Mouse (Mus musculus) kidney, postnatal 4 days (tissue): ENCODE measurements around the gene Cxcl16.
A peak's percentile ranks its signal among the peaks of the same experiment; 100 is the strongest.
"Not testable (repeated sequence)": the region's sequence is repeated elsewhere in the genome, so short reads cannot be mapped to it uniquely, and the experiment has no call there.

Experiments
- DNase-seq, 2 experiments: peaks; one replicate each; pipeline ENCODE4 v3.0.0; 2021; ENCODE audit warnings: mixed read lengths in 2 of 2

Gene Cxcl16

GRCm38 (mm10) chr11:70451797-70452498, 7.8 kb downstream of the Cxcl16 start, which contains the start of gene Med11:
Med11 (plus strand) TSS chr11:70451919.
- DNase-seq: peak; percentile 97 to 99

DNA sequence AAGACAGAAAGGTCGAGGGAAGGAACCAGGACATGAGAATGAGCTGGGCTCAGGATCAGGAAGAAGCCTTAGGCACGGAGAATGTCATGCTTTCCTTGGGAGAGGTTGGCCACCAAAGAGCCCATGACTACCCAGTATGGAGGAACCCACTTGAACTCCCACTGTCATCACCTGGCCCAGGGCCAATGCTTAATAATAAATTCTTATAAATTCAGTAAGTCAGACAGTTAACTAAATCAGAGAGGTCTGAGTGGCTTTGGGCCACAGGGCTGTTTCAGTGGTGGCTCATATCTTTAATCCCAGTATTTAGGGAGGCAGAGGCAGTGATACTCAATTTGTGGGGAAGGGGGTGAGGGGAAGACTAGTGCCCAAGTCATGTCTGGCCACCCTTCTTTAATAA, 8.9 kb downstream of the Cxcl16 start:
- no peak for DNase-seq

- DNase-seq: no peak
Observed at GRCm38 (mm10) chr11:70447373-70447772, 12.4 kb downstream of the Cxcl16 start.

GRCm38 (mm10) chr11:70446756-70447155, 13.0 kb downstream of the Cxcl16 start:
- peak; percentile 17 to 41 for DNase-seq

GRCm38 (mm10) chr11:70444667-70445066, 15.1 kb downstream of the Cxcl16 start:
- DNase-seq: no peak

GRCm38 (mm10) chr11:70443964-70444363, 15.8 kb downstream of the Cxcl16 start:
- DNase-seq: no peak

DNA sequence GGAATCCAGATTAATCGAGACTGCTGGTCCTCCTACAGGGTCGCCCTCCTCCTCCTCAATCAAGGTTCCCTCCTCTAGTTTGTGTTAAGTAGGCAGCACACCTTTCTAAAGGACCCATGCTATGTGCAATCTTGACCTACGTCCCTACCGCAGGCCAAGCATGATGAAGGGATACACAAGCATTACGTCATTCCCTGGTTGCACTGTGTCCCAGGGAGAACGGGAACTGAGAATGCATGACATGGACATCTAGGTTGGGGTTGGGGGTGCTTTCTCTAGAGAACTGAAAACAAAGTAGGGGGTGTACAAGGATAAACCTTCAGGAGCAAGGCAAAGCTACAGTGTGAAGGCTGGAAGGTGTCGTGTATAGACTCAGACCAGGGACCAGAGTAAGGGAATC, 17.9 kb downstream of the Cxcl16 start:
- DNase-seq: no peak

GRCm38 (mm10) chr11:70440637-70441036, 19.1 kb downstream of the Cxcl16 start:
- DNase-seq: no peak

GRCm38 (mm10) chr11:70438728-70439374, 20.9 kb downstream of the Cxcl16 start:
- no peak for DNase-seq

DNA sequence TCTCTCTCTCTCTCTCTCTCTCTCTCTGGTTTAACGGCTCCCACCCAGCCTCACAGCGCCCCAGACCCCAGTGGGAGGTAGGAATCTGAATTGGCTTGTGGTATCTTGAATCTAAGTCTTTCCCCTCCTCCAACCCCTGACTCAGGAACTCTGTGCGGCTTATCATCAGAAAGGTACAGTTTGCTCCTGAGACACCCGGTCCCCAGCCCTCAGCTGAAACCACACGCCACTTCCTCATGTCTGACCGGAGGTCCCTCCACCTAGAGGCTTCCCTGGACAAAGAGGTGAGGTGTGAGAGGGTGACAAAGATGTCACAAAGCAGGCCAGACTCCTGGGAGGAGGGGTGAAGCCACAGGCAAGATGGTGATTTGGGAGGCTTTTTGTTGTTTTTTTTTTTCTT, 22.4 kb downstream of the Cxcl16 start:
- no peak for DNase-seq

DNA sequence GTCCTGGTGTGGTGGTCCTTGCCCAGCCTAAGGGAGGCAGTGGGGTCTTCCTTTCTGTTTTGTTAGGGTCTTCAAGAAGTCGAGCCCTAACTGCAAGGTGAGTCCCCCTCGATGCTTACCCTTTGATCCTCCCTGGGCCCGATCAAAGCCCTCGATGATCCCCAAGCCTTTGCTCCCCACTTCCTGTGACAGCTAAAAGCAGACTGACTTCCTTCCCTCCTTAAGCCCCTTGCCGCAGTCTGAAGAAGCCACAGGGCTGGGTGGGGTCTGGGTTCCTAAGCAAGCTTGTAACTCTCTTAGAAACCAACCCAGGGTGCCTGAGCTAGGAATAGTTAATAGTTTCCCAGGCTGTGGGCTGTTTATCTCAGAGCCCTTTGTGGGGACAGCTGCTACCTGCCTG, 24.3 kb downstream of the Cxcl16 start:
- DNase-seq: no peak

- no peak for DNase-seq
Observed at GRCm38 (mm10) chr11:70433951-70434350, 25.8 kb downstream of the Cxcl16 start.

GRCm38 (mm10) chr11:70433569-70433943, 26.2 kb downstream of the Cxcl16 start:
- peak in 1 of 2 experiments; percentile 9 for DNase-seq

GRCm38 (mm10) chr11:70432895-70433568, 26.8 kb downstream of the Cxcl16 start:
- DNase-seq: no peak

GRCm38 (mm10) chr11:70432048-70432894, 27.5 kb downstream of the Cxcl16 start, which contains the start of gene Arrb2:
Arrb2 (plus strand) TSS chr11:70432635.
- peak; percentile 98 for DNase-seq

- peak in 1 of 2 experiments; percentile 7 for DNase-seq
Observed at GRCm38 (mm10) chr11:70431574-70431973, 28.2 kb downstream of the Cxcl16 start.

DNA sequence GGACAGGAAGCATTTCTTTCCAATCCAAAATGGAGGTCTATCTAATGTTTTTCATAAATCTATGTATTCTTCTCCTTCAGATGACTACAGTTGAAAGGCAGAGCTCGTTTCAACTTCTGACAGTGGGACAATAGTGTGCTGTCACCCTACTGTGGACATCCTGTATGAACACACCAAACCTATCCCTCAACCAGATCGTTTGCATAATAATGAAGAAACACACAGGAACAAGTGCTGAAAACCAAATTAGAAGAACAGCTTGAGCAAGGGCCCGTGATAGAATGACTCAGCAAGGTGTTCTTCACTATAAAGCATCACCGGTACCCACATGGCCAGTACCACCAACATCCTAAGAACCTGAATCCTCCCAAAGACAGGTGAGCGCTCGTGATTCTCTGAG, 33.2 kb downstream of the Cxcl16 start:
- DNase-seq: not testable (repeated sequence)

DNA sequence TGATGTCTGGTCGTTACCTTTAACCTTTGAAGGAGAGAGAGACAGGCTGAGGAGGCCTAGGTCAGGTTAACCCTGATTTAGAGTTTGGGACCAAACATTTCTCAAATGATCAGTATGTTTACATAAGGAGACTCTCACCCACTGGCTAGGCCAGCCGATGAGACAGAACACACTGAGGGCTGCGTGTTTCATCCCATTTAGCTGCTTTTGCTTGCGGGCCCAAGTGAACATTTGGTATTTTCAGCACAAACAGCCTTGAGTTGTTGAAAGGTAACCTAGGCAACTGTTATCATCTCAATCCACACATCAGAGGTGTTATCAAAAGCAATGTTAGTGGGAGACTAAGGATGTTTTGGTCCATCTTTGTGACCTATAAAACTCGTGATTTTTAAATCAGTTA, 40.3 kb downstream of the Cxcl16 start:
- DNase-seq: no peak

DNA sequence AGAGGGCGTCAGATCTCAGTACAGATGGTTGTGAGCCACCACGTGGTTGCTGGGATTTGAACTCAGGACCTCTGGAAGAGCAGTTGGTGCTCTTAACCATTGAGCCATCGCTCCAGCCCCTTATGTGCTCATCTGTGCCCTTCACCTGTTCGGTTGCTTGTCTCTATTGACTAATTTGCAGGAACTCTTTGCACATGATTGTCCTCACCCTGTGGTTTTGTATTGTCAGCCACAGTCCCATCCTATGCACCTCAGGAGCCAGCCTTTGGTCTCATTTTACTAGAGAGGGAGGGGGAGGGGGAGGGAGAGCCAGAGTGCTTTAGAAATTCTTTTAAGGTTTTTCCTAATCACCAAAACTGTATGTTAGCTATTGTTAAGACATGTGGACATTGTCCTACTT, 41.6 kb downstream of the Cxcl16 start:
- DNase-seq: no peak

DNA sequence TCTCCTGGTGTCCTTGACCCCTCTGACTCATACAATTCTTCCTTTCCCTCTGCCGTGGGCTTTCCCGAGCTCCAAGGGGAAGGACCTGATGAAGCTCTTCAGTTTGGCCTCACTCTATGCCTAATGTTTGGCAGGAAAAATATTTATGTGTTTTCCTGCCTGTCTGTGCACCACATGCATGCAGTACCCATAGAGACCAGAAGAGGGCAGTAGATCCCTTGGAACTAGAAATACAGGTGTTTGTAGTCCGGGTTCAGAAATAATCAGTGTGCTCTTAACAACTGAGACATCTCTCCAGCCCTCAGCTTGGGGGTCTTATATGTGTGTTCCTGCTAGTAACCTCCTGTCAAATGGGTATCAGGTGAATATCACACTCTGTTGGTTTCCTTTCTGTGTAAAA, 45.8 kb downstream of the Cxcl16 start:
- DNase-seq: peak; percentile 84 to 87

DNA sequence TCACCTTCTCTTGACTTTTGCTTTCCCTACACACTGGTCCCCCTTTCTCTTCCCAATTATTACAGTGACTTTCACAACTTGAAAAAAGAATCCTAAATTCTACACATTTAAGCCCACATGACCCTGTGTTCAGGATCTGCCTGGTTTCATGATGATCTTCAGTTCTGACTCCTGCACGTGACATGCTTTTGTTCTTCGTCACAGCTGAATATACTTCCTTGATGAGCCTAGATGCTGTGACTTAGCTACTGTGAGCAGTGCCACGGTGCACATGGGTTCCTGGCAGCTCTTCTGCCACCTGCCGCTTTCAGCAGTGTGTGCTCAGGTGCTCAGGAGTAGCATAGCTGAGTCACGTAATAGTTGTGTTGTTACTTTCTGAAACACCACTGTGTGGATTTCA, 47.2 kb downstream of the Cxcl16 start:
- no peak for DNase-seq

- DNase-seq: no peak
Observed at GRCm38 (mm10) chr11:70410297-70410643, 49.5 kb downstream of the Cxcl16 start.
